Mouse (Mus musculus) left cerebral cortex, postnatal 10 days (tissue): ENCODE data around the gene Zbtb34. TPM values are rescaled to one million over a fixed set of nuclear protein-coding genes. Genes with fewer than 3 reads are reported as not detected.

ENCODE experiments used
- DNase-seq, 2 experiments: peaks; one replicate each; pipeline ENCODE4 v3.0.0; 2021 to 2022; ENCODE audit warnings: low spot score in 2 of 2, mixed read lengths in 1 of 2; ENCODE audit errors: extremely low spot score in 1 of 2
- intact Hi-C: fragments of 180-260 bp; cut with DNase I; formaldehyde crosslinking; loops from one replicate; pipeline ENCODE4 v1.15.1; 2025
- total RNA-seq, 2 experiments: library from RNA; stranded (reverse); gene quantifications; 2 replicates each; pipeline ENCODE4 v1.2.3; 2021

Zbtb34 gene
- total RNA-seq, 2 experiments from 2014 or later = 41.6 to 43.2 TPM

GRCm38 (mm10) chr2:33451038-33451978 is 20.2 kb upstream of the Zbtb34 start:
- intact Hi-C loops = no loop called here
- DNase-seq = no peak

- DNase-seq = no peak
- intact Hi-C loops = no loop called here
Measured at GRCm38 (mm10) chr2:33449119-33449873, 18.2 kb upstream of the Zbtb34 start.

DNA sequence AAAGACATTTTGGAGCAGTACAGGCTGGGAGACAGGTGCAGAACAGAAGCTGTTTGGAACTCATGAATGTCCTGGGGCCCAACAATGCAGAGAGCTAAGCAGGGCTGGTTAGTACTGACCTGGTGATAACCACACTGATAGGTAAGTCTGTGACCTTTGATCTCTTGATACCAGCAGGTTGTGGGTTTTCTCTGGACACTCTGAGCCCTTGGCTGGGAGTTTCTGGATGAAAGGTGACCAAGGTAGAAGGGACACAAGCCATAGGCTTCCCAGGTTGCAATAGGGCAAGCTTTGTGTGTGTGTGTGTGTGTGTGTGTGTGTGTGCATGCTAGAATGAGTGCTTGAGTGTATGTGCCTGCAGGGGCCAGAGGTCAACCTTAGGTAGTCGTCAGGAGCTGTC is 15.7 kb upstream of the Zbtb34 start:
- no peak for DNase-seq
- intact Hi-C loops = no loop called here

DNA sequence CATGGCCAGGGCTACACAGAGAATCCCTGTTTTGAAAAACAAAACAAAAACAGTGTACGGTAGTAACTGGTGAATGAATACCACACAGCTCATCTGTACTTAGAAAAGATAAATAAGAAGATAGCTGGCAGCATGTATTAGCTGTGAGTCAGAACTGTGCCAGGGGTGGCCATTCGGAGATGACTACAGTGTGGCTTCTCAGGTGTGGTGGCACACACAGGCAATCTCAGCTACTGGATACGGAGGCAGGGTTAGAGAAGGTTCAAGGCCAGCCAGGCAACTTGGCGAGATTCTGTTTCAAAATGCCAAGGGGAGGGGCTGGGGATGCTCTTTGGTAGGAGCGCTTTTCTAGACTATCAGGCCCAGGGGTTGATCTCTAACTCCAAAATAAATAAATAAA is 14.6 kb upstream of the Zbtb34 start:
- no peak for DNase-seq
- intact Hi-C loops = no loop called here

GRCm38 (mm10) chr2:33444862-33445261 is 13.7 kb upstream of the Zbtb34 start:
- intact Hi-C loops = no loop called here
- no peak for DNase-seq

DNA sequence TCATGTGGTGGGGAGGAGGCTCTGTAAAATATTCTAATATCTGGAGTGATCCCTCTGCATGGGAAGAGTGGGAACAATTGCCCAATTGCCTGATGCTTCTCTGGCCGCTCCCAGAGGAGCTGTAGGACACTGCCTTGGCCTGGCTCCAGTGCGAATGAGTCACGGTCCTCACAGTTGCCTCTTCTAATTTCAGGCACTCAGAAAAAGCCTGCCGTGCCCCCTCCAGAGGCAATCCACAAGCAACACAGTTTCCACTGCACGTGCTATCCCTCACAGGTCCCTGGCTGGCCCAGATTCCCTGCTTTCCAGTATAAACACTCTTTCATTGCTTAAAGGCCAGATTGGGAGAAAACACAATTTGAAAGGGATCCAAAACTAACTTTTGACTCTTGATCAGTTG is 13.2 kb upstream of the Zbtb34 start:
- peak; percentile 79 to 94 for DNase-seq
- intact Hi-C loops = no loop called here

- intact Hi-C loops = no loop called here
- no peak for DNase-seq
Measured at GRCm38 (mm10) chr2:33442701-33443100, 11.6 kb upstream of the Zbtb34 start.

GRCm38 (mm10) chr2:33440893-33441292 is 9.8 kb upstream of the Zbtb34 start:
- peak; percentile 66 to 69 for DNase-seq
- intact Hi-C loops = no loop called here

- no peak for DNase-seq
- intact Hi-C loops = no loop called here
Measured at GRCm38 (mm10) chr2:33439980-33440670, 9.0 kb upstream of the Zbtb34 start.

DNA sequence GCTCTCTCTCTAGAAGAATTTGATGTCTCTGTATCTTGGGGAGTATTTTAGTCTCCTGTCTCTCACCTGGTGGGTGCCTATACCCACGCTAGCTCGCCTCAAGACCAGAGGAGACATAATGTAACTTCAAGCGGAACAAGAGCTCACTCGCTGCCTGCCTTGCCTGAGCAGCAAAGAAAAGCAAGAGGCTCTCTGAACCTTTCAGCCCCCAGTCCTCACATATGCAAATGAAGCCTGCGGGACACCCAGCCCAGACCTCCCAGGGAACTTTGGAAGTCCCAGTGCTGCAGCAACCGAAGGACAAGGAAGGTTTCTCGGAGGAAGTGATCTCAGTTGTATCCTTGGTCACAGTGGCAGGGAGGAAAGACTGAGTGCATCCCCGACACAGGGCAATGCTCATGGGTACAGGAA is 8.4 kb upstream of the Zbtb34 start:
- no peak for DNase-seq
- intact Hi-C loops = no loop called here

DNA sequence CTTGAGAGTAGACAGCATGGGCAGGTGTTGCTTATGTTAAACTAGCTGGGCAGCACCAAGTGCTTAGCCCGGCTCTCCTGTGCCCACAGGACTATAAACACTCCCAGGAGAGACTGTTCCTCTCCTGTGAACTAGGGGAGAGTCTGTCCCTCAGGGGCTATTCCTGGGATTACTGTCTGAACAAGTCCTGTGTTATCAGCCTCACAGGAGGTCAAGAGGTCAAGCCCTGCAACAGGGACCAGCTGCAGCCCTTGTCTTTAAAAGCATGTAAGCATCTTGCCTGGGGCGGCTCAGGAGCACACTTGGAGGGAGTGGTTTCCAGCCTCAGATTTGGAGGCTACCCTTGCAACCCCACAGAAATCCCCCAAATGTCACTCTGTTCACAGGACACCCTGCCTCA is 7.3 kb upstream of the Zbtb34 start:
- intact Hi-C loops = no loop called here
- no peak for DNase-seq

DNA sequence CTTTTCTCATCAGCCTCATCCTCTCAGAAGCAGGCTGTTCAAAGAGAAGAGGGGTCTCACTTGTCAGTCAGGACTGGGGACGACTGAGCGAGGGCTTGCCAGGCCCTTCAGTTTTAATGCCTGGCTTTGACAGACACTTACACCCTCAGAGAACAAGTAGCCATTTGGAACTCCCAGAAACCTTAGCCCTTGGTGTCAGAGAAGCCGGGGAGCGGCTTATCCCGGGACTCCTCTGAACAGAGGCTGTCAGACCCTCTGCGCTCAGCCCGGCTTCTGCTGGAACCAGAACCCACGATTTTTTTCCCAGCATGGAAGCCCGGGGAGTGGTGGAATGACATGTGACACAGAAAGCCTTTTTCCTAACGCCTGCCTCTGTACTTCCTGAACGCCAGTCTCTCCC is 6.1 kb upstream of the Zbtb34 start:
- no peak for DNase-seq
- intact Hi-C loops = no loop called here

- intact Hi-C loops = no loop called here
- DNase-seq = peak in 1 of 2 experiments; percentile 54
Measured at GRCm38 (mm10) chr2:33436035-33436580, 5.0 kb upstream of the Zbtb34 start.

DNA sequence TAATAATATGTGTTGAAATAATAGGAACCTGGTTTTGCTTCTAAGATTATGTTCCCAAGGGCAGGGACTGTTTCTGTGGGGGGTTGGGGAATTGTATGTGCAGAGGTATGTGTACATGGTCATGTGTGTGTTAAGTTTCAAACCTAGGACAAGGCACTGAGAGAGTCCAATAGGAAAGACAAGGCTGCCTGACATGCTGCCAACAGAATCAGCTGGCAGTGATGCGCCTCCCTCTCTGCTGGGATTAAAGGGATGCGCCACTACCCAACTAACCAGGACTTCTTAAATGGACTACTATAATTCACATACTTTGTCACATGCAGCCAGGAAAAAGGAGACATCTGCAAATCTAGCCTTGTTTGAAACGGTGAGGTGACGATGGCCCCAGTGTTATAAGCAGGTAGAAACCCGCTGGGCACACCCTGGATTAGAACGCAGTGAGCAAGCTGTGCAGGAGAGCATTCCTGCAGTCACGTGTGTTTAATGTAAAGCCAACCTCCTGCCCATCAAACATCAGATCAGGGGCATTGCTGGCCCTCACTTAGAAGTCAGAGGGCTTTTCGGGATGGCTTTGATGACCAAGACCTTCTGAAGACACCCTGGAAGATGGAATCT is 4.0 kb upstream of the Zbtb34 start:
- no peak for DNase-seq
- intact Hi-C loops = no loop called here

DNA sequence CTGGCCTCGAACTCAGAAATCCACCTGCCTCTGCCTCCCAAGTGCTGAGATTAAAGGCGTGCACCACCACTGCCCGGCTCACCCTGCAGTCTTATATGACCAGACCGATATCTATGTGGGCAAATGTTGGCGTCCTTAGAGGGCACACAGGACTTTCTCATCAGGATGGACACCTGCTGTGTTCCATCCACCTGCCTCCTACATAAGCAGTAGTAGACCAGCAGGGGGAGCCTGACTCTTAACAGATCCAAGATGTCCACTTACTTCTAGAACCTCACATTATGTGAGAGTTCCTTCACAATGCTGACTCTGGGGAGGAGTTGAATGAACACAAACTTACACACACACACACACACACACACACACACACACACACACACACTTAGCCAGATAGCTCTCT is 1.8 kb upstream of the Zbtb34 start:
- peak in 1 of 2 experiments; percentile 80 for DNase-seq
- intact Hi-C loops = no loop called here

DNA sequence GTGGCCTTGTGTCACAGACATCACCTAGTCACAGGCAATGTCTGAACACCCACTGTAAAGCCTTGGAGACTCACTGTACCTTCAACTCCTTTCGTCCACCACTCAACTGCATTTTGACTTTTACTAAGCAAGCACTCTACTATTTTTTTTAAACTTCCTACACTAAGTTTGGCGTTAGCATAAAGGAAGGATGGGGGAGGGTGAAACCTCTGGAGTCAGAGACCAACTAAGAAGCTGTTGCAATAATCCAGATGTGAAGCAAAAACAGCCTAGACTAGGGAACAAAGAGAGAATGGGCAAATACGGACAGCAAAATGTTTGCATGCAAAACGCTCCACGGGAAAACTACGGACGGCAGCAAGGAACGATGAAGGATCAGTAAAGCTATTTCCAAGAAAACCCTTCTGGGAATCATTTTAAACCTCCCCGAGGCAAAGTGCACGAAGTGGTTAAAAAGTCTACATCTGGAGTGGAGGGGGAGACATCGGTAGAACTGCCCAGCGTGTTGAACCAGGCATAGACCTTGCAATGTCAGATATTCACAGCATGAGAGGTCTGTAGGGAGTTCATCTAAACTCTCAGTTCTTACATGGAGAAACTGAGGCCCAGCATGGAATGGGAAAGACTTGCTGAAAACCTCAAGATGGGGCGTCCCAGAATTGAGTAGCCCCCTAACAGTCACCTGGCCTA is 898 bp downstream of the Zbtb34 start:
- intact Hi-C loops = no loop called here
- peak in 1 of 2 experiments; percentile 7 for DNase-seq

DNA sequence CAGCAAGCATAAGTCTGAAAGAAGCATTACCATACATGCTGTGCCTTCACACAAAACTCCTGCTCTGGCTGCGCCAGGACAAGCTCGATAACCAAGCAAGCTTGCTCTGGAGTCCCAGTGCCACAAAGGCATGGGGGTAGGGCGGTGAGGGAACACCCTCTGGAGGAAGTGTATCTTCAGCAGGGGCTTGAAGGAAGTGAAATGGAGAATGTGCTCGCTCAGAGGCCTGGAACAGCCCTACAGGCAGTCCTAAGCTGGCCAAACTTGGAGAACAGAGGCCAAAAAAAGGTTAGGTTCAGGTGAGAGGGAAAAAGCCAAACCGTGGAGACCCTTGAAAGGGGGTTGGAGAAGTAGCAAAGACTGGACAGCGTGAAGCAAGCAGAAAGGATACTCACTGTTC is 1.8 kb downstream of the Zbtb34 start:
- intact Hi-C loops = no loop called here

More for the DNA sequence above, 1.8 kb downstream of the Zbtb34 start:
- peak in 1 of 2 experiments; percentile 73 for DNase-seq
